Mouse (Mus musculus): ENCODE data around the gene Hdac9. TPM values are rescaled to one million over a fixed set of nuclear protein-coding genes. Genes with fewer than 3 reads are reported as not detected.

Hdac9 gene
- polyA plus RNA-seq, 1 experiment from 2014 or later = 10.9 TPM

DNA sequence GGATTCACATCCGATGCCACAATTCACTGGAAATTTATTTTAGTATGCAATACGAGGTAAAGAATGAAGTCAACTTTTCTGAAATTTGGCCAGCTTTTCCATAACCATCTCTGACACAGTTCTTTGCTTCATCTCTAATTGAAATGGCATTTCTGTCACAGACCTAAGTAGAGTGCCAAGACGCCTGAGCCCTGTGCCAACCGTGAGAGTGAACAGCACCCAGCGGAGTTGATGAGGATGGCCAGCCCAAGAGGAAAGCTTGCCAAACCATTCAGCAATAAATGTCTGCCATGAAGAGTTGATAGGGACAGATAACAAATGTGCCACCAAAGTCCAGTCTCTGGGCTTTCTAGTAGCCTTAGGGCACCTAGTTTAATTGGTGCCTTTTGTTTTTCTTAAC is 297.8 kb downstream of the Hdac9 start:
- no peak for DNase-seq (ENCODE audit: low spot score)
- ATAC-seq (ENCODE audit: insufficient read depth, low FRiP score, low TSS enrichment) = no peak

DNA sequence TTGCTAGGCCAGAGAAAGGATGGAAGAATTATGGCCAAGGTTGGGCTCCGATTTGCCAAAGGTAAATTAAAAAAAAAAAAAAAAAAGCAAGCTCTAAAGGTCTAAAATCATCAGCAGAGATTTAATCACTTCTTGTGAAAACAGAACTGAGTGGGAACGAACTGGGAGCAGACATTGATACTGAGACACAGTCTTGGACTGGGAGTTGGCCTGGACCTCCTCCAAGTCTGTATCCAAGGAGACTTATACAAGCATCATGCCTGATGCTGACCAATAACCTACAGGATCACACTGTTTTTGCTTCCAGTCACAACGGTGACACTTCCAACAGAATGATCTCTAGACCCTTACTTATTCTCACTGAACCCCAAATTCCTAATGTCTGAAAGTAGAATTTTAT is 298.6 kb downstream of the Hdac9 start:
- H3K36me3 ChIP-seq (ENCODE audit: control insufficient read depth, insufficient read depth, low read length) = no peaks in the 10 kb centered on the region
- no peak overlapping the region for H3K27ac ChIP-seq (ENCODE audit: low read depth, low read length)
- 89% methylated on average over 3 of the region's 3 CpGs for WGBS
- H3K4me2 ChIP-seq (ENCODE audit: low read depth) = no peak overlapping the region
- no peaks in the 10 kb centered on the region for H3K27me3 ChIP-seq (ENCODE audit: control insufficient read depth, insufficient read depth, low read length)
- DNase-seq (ENCODE audit: low spot score) (no peak), ATAC-seq (ENCODE audit: insufficient read depth, low FRiP score, low TSS enrichment) (no peak)
- H3K9ac ChIP-seq (ENCODE audit: low read length) = no peak overlapping the region
- H3K9me3 ChIP-seq (ENCODE audit: control insufficient read depth, low read length) = no peaks in the 10 kb centered on the region
- H3K4me1 ChIP-seq (ENCODE audit: control insufficient read depth, insufficient read depth, low read length) = no peaks in the 10 kb centered on the region
- no peak overlapping the region for H3K4me3 ChIP-seq (ENCODE audit: low read depth, low read length)

More for the DNA sequence above, 297.8 kb downstream of the Hdac9 start:
- Histone ChIP-seq H3K36me3 (ENCODE audit: control insufficient read depth, insufficient read depth, low read length) (no peaks in the 10 kb centered on the region), H3K4me1 (ENCODE audit: control insufficient read depth, insufficient read depth, low read length) (no peaks in the 10 kb centered on the region), H3K27ac (ENCODE audit: low read depth, low read length) (no peak overlapping the region), H3K27me3 (ENCODE audit: control insufficient read depth, insufficient read depth, low read length) (no peaks in the 10 kb centered on the region), H3K4me3 (ENCODE audit: low read depth, low read length) (no peak overlapping the region), H3K9ac (ENCODE audit: low read length) (no peak overlapping the region), H3K4me2 (ENCODE audit: low read depth) (no peak overlapping the region), H3K9me3 (ENCODE audit: control insufficient read depth, low read length) (no peaks in the 10 kb centered on the region)
- 88% methylated on average over 5 of the region's 5 CpGs for WGBS

DNA sequence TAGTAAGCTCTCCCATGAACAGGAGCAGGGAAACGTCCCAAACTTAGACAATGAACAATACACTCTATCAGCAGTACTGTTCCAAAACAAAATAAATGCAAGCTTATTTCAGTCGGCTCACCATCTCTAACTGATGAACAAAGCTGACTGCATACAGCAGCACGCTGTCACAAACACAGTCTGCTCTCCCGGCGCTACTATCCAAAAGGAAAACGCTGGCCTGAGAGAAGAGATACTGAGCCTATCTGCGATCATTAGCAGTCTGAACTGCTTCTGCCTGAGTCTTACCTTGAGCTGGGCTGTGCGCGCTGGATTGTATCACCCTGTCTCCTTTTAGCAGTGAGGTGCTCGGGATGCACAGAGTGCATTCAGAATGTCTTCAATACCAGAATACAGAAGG is 299.1 kb downstream of the Hdac9 start:
- no peak for DNase-seq (ENCODE audit: low spot score)

GRCm38 (mm10) chr12:34614796-34615195 is 302.1 kb downstream of the Hdac9 start:
- 83% methylated on average over 5 of the region's 5 CpGs for WGBS
- no peak for ATAC-seq (ENCODE audit: insufficient read depth, low FRiP score, low TSS enrichment)
- Histone ChIP-seq H3K36me3 (ENCODE audit: control insufficient read depth, insufficient read depth, low read length) (no peaks in the 10 kb centered on the region), H3K4me1 (ENCODE audit: control insufficient read depth, insufficient read depth, low read length) (no peaks in the 10 kb centered on the region), H3K27ac (ENCODE audit: low read depth, low read length) (no peak overlapping the region), H3K9me3 (ENCODE audit: control insufficient read depth, low read length) (no peaks in the 10 kb centered on the region), H3K9ac (ENCODE audit: low read length) (no peak overlapping the region), H3K27me3 (ENCODE audit: control insufficient read depth, insufficient read depth, low read length) (no peaks in the 10 kb centered on the region), H3K4me2 (ENCODE audit: low read depth) (no peak overlapping the region), H3K4me3 (ENCODE audit: low read depth, low read length) (no peak overlapping the region)
- no peak for DNase-seq (ENCODE audit: low spot score)

More for the DNA sequence above, 299.1 kb downstream of the Hdac9 start:
- H3K27ac ChIP-seq (ENCODE audit: low read depth, low read length) = no peak overlapping the region
- no peaks in the 10 kb centered on the region for H3K9me3 ChIP-seq (ENCODE audit: control insufficient read depth, low read length)
- H3K4me1 ChIP-seq (ENCODE audit: control insufficient read depth, insufficient read depth, low read length) = no peaks in the 10 kb centered on the region
- no peak overlapping the region for H3K4me3 ChIP-seq (ENCODE audit: low read depth, low read length)
- no peak for ATAC-seq (ENCODE audit: insufficient read depth, low FRiP score, low TSS enrichment)
- WGBS = 88% methylated on average over 10 of the region's 10 CpGs
- no peaks in the 10 kb centered on the region for H3K27me3 ChIP-seq (ENCODE audit: control insufficient read depth, insufficient read depth, low read length)
- H3K36me3 ChIP-seq (ENCODE audit: control insufficient read depth, insufficient read depth, low read length) = no peaks in the 10 kb centered on the region
- no peak overlapping the region for H3K4me2 ChIP-seq (ENCODE audit: low read depth)
- H3K9ac ChIP-seq (ENCODE audit: low read length) = no peak overlapping the region

DNA sequence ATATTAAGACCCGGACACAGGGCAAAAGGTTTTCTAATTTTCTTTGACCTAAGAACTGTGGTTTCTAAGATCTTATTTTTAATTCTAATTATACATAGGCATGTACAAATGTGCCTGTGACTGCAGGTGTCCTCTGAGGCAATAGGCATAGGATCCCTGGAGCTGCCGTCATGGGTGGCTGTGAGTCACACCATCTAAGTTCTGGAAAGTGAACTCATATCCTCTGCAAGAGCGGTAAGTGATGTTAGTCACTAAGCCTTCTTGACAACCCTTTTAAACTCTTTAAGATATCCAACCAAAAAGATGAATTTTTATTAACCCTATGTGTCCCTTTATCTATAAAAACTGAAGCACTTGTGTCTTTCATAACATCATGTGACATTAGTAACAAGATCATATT is 304.4 kb downstream of the Hdac9 start:
- no peaks in the 10 kb centered on the region for H3K4me1 ChIP-seq (ENCODE audit: control insufficient read depth, insufficient read depth, low read length)
- ATAC-seq (ENCODE audit: insufficient read depth, low FRiP score, low TSS enrichment) (no peak), DNase-seq (ENCODE audit: low spot score) (no peak)
- no peaks in the 10 kb centered on the region for H3K36me3 ChIP-seq (ENCODE audit: control insufficient read depth, insufficient read depth, low read length)
- H3K27me3 ChIP-seq (ENCODE audit: control insufficient read depth, insufficient read depth, low read length) = no peaks in the 10 kb centered on the region
- no peak overlapping the region for H3K4me2 ChIP-seq (ENCODE audit: low read depth)
- H3K4me3 ChIP-seq (ENCODE audit: low read depth, low read length) = no peak overlapping the region
- WGBS = 96% methylated on average over 3 of the region's 3 CpGs
- H3K9ac ChIP-seq (ENCODE audit: low read length) = no peak overlapping the region
- no peaks in the 10 kb centered on the region for H3K9me3 ChIP-seq (ENCODE audit: control insufficient read depth, low read length)
- H3K27ac ChIP-seq (ENCODE audit: low read depth, low read length) = no peak overlapping the region

DNA sequence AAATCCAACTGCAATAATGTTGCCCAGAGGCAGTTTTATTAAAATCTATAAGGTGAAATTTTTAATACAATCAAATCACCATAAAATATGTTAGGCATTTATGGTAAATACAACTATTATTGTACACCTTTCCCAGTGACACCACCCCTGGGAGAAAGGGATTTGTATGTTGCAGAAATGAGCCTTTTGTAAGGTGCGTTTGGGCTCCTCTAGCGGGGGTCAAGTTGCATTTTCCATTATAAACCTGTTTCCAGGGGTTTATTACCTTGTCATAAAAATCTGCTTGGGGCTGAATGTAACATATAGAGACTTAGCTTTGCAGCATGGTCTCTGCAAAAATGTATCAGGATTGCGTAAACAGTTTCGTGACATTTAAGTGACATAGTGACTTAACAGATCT is 312.4 kb downstream of the Hdac9 start:
- Histone ChIP-seq H3K4me2 (ENCODE audit: low read depth) (no peak overlapping the region), H3K9ac (ENCODE audit: low read length) (no peak overlapping the region), H3K4me3 (ENCODE audit: low read depth, low read length) (no peak overlapping the region), H3K27me3 (ENCODE audit: control insufficient read depth, insufficient read depth, low read length) (no peaks in the 10 kb centered on the region), H3K9me3 (ENCODE audit: control insufficient read depth, low read length) (no peaks in the 10 kb centered on the region), H3K4me1 (ENCODE audit: control insufficient read depth, insufficient read depth, low read length) (no peaks in the 10 kb centered on the region), H3K36me3 (ENCODE audit: control insufficient read depth, insufficient read depth, low read length) (no peaks in the 10 kb centered on the region), H3K27ac (ENCODE audit: low read depth, low read length) (no peak overlapping the region)
- ATAC-seq (ENCODE audit: insufficient read depth, low FRiP score, low TSS enrichment) (no peak), DNase-seq (ENCODE audit: low spot score) (no peak)
- WGBS = 90% methylated on average over 4 of the region's 4 CpGs

- Histone ChIP-seq H3K4me1 (ENCODE audit: control insufficient read depth, insufficient read depth, low read length) (no peaks in the 10 kb centered on the region), H3K4me2 (ENCODE audit: low read depth) (no peak overlapping the region), H3K9ac (ENCODE audit: low read length) (no peak overlapping the region), H3K4me3 (ENCODE audit: low read depth, low read length) (no peak overlapping the region), H3K36me3 (ENCODE audit: control insufficient read depth, insufficient read depth, low read length) (no peaks in the 10 kb centered on the region), H3K27me3 (ENCODE audit: control insufficient read depth, insufficient read depth, low read length) (no peaks in the 10 kb centered on the region), H3K9me3 (ENCODE audit: control insufficient read depth, low read length) (no peaks in the 10 kb centered on the region), H3K27ac (ENCODE audit: low read depth, low read length) (no peak overlapping the region)
- ATAC-seq (ENCODE audit: insufficient read depth, low FRiP score, low TSS enrichment) = no peak
- no peak for DNase-seq (ENCODE audit: low spot score)
- WGBS = 82% methylated on average over 10 of the region's 10 CpGs
Measured at GRCm38 (mm10) chr12:34594167-34594793, 322.6 kb downstream of the Hdac9 start.

GRCm38 (mm10) chr12:34587171-34587570 is 329.7 kb downstream of the Hdac9 start:
- no peaks in the 10 kb centered on the region for H3K36me3 ChIP-seq (ENCODE audit: control insufficient read depth, insufficient read depth, low read length)
- H3K27ac ChIP-seq (ENCODE audit: low read depth, low read length) = no peak overlapping the region
- H3K9ac ChIP-seq (ENCODE audit: low read length) = no peak overlapping the region

DNA sequence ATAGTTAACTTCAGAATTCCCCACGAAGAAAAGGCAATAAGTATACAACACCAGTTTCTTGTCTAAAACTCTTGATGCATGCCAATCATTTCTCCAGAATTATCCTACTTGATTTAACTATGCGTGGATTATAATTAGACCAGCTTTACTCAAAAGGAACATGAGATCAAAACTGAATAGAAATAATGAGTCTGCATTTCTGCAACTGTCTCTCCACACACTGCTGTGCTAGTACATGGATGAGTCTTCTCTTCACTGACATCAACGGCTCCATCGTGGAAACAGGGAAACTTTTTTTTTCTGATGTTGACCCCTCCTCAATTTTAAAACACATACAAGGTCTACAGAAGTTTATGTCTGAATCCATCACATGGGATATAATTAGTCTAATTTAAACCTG is 334.4 kb downstream of the Hdac9 start:
- ATAC-seq (ENCODE audit: insufficient read depth, low FRiP score, low TSS enrichment) (no peak), DNase-seq (ENCODE audit: low spot score) (no peak)
- Histone ChIP-seq H3K4me2 (ENCODE audit: low read depth) (no peak overlapping the region), H3K4me1 (ENCODE audit: control insufficient read depth, insufficient read depth, low read length) (no peaks in the 10 kb centered on the region), H3K36me3 (ENCODE audit: control insufficient read depth, insufficient read depth, low read length) (no peaks in the 10 kb centered on the region), H3K4me3 (ENCODE audit: low read depth, low read length) (no peak overlapping the region), H3K9ac (ENCODE audit: low read length) (no peak overlapping the region), H3K27ac (ENCODE audit: low read depth, low read length) (no peak overlapping the region), H3K27me3 (ENCODE audit: control insufficient read depth, insufficient read depth, low read length) (no peaks in the 10 kb centered on the region), H3K9me3 (ENCODE audit: control insufficient read depth, low read length) (no peaks in the 10 kb centered on the region)
- 93% methylated on average over 4 of the region's 4 CpGs for WGBS

More at GRCm38 (mm10) chr12:34587171-34587570, 329.7 kb downstream of the Hdac9 start:
- DNase-seq (ENCODE audit: low spot score) (no peak), ATAC-seq (ENCODE audit: insufficient read depth, low FRiP score, low TSS enrichment) (no peak)
- WGBS = 40% methylated on average over 4 of the region's 4 CpGs
- Histone ChIP-seq H3K4me3 (ENCODE audit: low read depth, low read length) (no peak overlapping the region), H3K9me3 (ENCODE audit: control insufficient read depth, low read length) (no peaks in the 10 kb centered on the region), H3K4me1 (ENCODE audit: control insufficient read depth, insufficient read depth, low read length) (no peaks in the 10 kb centered on the region), H3K27me3 (ENCODE audit: control insufficient read depth, insufficient read depth, low read length) (no peaks in the 10 kb centered on the region), H3K4me2 (ENCODE audit: low read depth) (no peak overlapping the region)

Data from neural tube, embryonic 11.5 days (tissue).